Mouse (Mus musculus) hindbrain, postnatal 0 days (tissue): ENCODE measurements around the gene Dglucy. TPM values are rescaled to one million over a fixed set of nuclear protein-coding genes. Genes with fewer than 3 reads are reported as not detected.
"Not testable (repeated sequence)": the region's sequence is repeated elsewhere in the genome, so short reads cannot be mapped to it uniquely, and the experiment has no call there.

Source experiments
- ATAC-seq: fragments of 200-750 bp; cut with Nextera tagmentation; 2 replicates; pipeline ENCODE4 v1.8.0; 2017; ENCODE audit warnings: mild to moderate bottlenecking, moderate TSS enrichment, moderate library complexity
- DNase-seq: peaks from one replicate; pipeline ENCODE4 v3.0.0-alpha.2; 2015; ENCODE audit warnings: low spot score
- H3K27ac ChIP-seq: fragments of 300-500 bp; sonication (generic); 2 replicates; pipeline ENCODE4 v1.5.1; 2014; ENCODE audit warnings: mild to moderate bottlenecking
- H3K27me3 ChIP-seq: fragments of 300-500 bp; sonication (generic); 2 replicates; pipeline ENCODE4 v1.6.1; 2014; ENCODE audit warnings: low read length, mixed read lengths; ENCODE audit not compliant: insufficient read depth
- H3K36me3 ChIP-seq: fragments of 300-500 bp; sonication (generic); 2 replicates; pipeline ENCODE4 v1.6.1; 2014; ENCODE audit warnings: low read length, mixed read lengths; ENCODE audit not compliant: insufficient read depth
- H3K4me1 ChIP-seq: fragments of 300-500 bp; sonication (generic); 2 replicates; pipeline ENCODE4 v1.6.1; 2014; ENCODE audit warnings: antibody characterized with exemption, low read length, mixed read lengths; ENCODE audit not compliant: insufficient read depth
- H3K4me2 ChIP-seq: fragments of 300-500 bp; sonication (generic); 2 replicates; pipeline ENCODE4 v1.6.1; 2014; ENCODE audit warnings: low read depth, mild to moderate bottlenecking, low read length, moderate library complexity, mixed read lengths
- H3K4me3 ChIP-seq: fragments of 300-500 bp; sonication (generic); 2 replicates; pipeline ENCODE4 v1.5.1; 2014; ENCODE audit warnings: low read length
- H3K9ac ChIP-seq: fragments of 300-500 bp; sonication (generic); replicated peaks from 2 replicates; pipeline ENCODE4 v1.6.1; 2014; ENCODE audit warnings: mild to moderate bottlenecking, low read length, moderate library complexity, mixed read lengths
- H3K9me3 ChIP-seq: fragments of 300-500 bp; sonication (generic); 2 replicates; pipeline ENCODE4 v1.6.1; 2016; ENCODE audit warnings: low read length, mixed read lengths
- CTCF ChIP-seq: IDR thresholded peaks from 2 replicates; pipeline ENCODE4 v1.5.1; 2016; ENCODE audit warnings: antibody characterized with exemption, control low read depth, low read depth
- WGBS: fragments of 180-500 bp; shearing (Covaris S2); extraction: QIAGEN DNeasy Blood & Tissue Kit; methylation state at CpG from one replicate; pipeline ENCODE4 v1.1.7; 2014; 5-methylcytosine and 5-hydroxymethylcytosine counted together
- polyA plus RNA-seq: library from polyadenylated mRNA; unstranded; fragments of >200 nt; fragmentation: Nextera tagmentation; extraction: Ambion mirVana; gene quantifications from 2 replicates; pipeline ENCODE4 v1.2.1, GENCODE M21; 2015
- total RNA-seq: library from RNA; depleted of rRNA; stranded (reverse); fragments of >200 nt; gene quantifications from 2 replicates; pipeline ENCODE4 v1.2.3, GENCODE M21; 2014

Gene Dglucy
- total and polyA plus RNA-seq, 2 experiments from 2014 or later, result 3.4 to 4.8 TPM

- TF ChIP-seq CTCF, result no peak
- WGBS, result 87% methylated on average over 6 of the region's 6 CpGs
- ATAC-seq, result no peak
- DNase-seq, result no peak
- no peak overlapping the region for H3K9ac ChIP-seq
- H3K4me1 ChIP-seq, result no peaks in the 10 kb centered on the region
- H3K27ac ChIP-seq, result no peak overlapping the region
- H3K4me2 ChIP-seq, result no peak overlapping the region
- no peaks in the 10 kb centered on the region for H3K27me3 ChIP-seq
- no peaks in the 10 kb centered on the region for H3K36me3 ChIP-seq
- no peak overlapping the region for H3K4me3 ChIP-seq
- no peaks in the 10 kb centered on the region for H3K9me3 ChIP-seq
Observed at GRCm38 (mm10) chr12:100791425-100791824, 12.6 kb downstream of the Dglucy start.

- no peak overlapping the region for H3K4me3 ChIP-seq
- 65% methylated on average over 7 of the region's 7 CpGs for WGBS
- H3K36me3 ChIP-seq, result no peaks in the 10 kb centered on the region
- H3K27me3 ChIP-seq, result no peaks in the 10 kb centered on the region
- TF ChIP-seq CTCF, result no peak
- no peak overlapping the region for H3K9ac ChIP-seq
- no peak overlapping the region for H3K27ac ChIP-seq
- DNase-seq (no peak), ATAC-seq (no peak)
- no peaks in the 10 kb centered on the region for H3K9me3 ChIP-seq
- H3K4me2 ChIP-seq, result no peak overlapping the region
- no peaks in the 10 kb centered on the region for H3K4me1 ChIP-seq
Observed at GRCm38 (mm10) chr12:100794450-100795230, 15.8 kb downstream of the Dglucy start.

GRCm38 (mm10) chr12:100795390-100796036, 16.7 kb downstream of the Dglucy start:
- no peak for TF ChIP-seq CTCF
- ATAC-seq (no peak), DNase-seq (no peak)
- Histone ChIP-seq H3K36me3 (no peaks in the 10 kb centered on the region), H3K4me3 (no peak overlapping the region), H3K9ac (no peak overlapping the region), H3K4me2 (no peak overlapping the region), H3K27me3 (no peaks in the 10 kb centered on the region), H3K27ac (no peak overlapping the region), H3K9me3 (no peaks in the 10 kb centered on the region), H3K4me1 (no peaks in the 10 kb centered on the region)
- 89% methylated on average over 7 of the region's 7 CpGs for WGBS

- WGBS, result 95% methylated on average over 19 of the region's 19 CpGs
- not testable (repeated sequence) for H3K4me3 ChIP-seq, H3K9ac ChIP-seq, H3K9me3 ChIP-seq, H3K4me2 ChIP-seq, H3K36me3 ChIP-seq, H3K27me3 ChIP-seq, H3K4me1 ChIP-seq, DNase-seq, ATAC-seq, H3K27ac ChIP-seq
Observed at GRCm38 (mm10) chr12:100803391-100803790, 24.5 kb downstream of the Dglucy start.

- H3K4me1 ChIP-seq, result no peaks in the 10 kb centered on the region
- H3K9me3 ChIP-seq, result no peaks in the 10 kb centered on the region
- ATAC-seq (no peak), DNase-seq (no peak)
- no peak overlapping the region for H3K9ac ChIP-seq
- H3K4me2 ChIP-seq, result no peak overlapping the region
- H3K27me3 ChIP-seq, result no peaks in the 10 kb centered on the region
- H3K27ac ChIP-seq, result no peak overlapping the region
- TF ChIP-seq CTCF, result no peak
- WGBS, result 83% methylated on average over 7 of the region's 7 CpGs
- no peaks in the 10 kb centered on the region for H3K36me3 ChIP-seq
- H3K4me3 ChIP-seq, result no peak overlapping the region
Observed at GRCm38 (mm10) chr12:100807280-100807679, 28.4 kb downstream of the Dglucy start.

- Histone ChIP-seq H3K4me3 (no peak overlapping the region), H3K36me3 (no peaks in the 10 kb centered on the region), H3K4me2 (no peak overlapping the region), H3K4me1 (no peaks in the 10 kb centered on the region), H3K27me3 (no peaks in the 10 kb centered on the region), H3K9me3 (no peaks in the 10 kb centered on the region), H3K9ac (no peak overlapping the region), H3K27ac (peak overlapping the region; percentile 32; the same call in 1 of the 2 replicates)
- WGBS, result 37% methylated on average over 13 of the region's 13 CpGs
- peak; percentile 59 for DNase-seq
- ATAC-seq, result peak; percentile 83
- TF ChIP-seq CTCF, result no peak
Observed at GRCm38 (mm10) chr12:100808609-100809280, 29.9 kb downstream of the Dglucy start.
